Mouse (Mus musculus): ENCODE data around the gene Pank4.

Pank4 gene

DNA sequence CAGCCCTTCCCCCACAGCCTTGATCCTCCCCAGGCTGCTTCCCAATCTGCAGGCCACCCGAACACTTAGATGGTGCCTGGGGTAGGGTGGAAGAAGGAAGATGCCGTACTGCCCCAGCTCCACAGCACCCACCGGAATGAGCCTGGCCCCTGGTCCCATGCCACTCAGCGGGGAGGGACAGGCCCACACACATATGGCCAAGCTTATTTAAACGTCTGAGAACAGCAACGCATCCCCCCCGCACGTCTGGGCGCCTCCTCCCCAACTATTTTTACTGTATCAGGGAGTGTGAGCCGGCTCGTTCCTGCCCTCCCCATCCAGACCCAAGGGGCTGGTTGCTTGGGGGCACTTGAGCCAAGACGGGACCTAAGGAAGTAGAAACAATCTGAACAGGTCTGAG lies 50.9 kb downstream of the Pank4 start:
- DNase-seq = no peak

DNA sequence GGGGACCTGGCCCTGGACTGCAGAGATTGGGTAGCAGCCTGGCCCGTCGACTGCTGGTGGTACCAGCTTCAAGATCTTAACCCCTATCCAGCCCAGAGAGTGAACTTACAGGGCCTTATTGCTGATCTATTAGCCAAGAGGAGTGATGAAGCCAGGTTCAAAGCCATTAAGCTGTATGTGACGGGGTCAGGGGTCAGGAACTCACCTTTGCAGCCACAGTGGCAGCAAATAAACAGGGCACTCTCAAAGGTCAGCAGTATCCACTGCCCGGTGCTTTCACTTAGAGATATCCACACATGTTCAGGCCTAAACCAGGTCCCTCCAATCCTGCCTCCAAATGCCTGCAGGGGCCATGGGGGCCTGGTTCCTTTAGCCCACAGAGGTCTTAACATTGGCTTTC lies 51.6 kb downstream of the Pank4 start:
- no peak for DNase-seq

DNA sequence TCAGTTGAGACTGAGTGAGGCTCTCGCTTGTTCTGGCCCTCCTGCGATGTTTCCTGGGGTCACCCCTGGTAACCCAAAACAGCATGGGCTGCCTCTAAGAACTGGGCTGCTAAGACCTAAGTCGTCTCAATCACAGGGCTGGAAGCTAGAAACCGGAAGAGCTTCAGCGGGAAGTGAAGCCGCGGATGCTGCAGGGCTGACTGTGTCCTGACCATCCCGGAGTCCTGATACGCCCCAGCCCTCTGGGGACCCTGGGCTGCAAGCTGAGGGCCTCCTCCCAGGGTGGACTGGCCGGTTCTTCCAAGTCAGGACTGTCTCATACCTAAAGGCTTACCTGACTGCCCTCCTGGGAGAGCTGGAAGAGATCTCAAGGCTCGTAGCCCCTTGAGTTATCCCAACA lies 52.9 kb downstream of the Pank4 start:
- no peak for DNase-seq

DNA sequence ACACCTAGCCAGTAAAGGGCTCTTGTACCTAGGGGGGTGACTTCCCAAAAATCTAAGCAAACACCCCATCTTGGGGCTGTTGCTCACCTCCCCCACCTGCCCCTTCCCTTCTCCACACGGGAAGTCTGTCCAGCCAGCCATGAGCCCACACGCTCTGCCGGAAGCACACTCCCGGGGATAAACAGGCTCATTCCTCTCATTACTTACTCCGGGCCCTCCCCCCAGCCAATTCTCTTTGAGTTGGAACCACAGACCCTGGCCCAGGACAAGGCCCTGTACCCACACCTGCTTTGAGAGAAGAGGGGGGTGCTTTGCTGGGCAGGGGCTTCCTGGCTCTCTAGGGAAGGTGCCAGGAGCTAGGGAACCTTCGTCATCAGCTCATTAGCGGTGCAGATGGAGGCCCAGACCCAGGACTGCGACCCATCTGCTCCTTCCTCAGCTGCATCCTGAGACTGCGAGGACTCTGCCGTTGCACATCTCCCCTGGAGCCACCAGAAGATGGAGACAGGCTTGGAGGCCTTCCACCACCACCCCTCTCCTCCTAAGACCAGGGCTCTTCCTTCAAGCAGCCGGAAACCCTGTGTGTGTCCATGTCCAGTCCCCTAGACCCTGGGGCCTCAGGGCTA lies 53.4 kb downstream of the Pank4 start:
- no peak for DNase-seq

- DNase-seq = no peak
Observed at GRCm38 (mm10) chr4:155018066-155018465, 54.1 kb downstream of the Pank4 start.

DNA sequence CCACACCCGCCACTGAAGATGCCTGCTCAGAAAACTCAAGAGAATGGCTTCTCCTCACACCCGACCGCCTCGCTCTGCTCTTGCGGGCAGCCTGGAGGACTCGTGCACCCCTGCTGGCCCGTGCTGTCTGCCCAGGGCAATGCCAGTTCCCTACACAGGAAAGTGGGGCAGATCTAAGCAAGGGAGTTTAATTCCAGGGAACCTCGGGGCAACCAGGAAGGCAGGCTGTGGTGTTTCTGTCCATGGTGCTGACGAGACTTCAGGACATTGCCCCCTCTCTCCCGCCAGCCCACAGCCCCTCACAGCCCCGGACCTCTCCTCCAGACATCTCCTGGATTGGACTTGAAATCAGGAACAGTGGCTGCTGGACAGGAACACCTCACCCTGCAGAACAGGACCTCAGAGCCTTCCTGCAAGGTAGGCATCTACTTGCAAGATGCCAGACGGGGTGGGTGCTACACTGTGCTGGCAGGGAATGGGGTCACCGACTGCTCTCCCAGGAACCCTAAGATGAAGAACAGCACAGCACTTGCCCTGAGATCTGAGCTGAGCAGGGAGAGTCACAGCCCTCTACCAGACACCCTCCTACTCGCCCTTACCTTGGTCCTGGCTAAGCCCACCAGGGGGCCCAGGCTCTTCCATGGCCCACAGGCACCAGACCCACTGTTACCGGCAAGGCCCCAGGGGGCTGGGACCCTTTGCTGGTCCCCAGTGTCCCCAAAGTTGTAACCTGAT lies 54.8 kb downstream of the Pank4 start:
- no peak for DNase-seq

DNA sequence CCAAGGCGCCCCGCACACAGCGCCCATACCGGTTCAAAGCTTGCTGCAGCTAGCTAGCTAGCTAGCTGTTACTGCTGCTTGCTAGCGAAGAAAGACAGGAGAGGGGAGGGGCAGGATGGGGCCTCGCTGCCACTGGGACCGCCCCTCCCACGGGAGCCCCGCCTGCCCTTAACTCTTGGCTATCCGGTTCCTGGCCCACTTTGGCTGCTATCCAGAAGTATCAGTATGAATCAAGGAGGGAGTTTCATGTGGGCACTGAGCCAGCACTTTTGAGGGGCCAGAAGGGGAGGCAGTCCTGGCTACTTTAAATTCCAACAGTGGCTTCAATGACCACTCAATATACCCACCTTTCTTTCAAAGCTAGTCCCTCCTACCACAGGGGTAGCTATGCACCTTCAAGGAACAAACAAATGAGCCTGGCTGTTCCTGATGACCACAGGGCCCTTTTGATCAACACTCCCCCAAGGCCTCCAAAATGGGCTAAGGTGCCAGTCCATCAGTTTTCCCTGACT lies 55.5 kb downstream of the Pank4 start:
- DNase-seq = peak; percentile 16

DNA sequence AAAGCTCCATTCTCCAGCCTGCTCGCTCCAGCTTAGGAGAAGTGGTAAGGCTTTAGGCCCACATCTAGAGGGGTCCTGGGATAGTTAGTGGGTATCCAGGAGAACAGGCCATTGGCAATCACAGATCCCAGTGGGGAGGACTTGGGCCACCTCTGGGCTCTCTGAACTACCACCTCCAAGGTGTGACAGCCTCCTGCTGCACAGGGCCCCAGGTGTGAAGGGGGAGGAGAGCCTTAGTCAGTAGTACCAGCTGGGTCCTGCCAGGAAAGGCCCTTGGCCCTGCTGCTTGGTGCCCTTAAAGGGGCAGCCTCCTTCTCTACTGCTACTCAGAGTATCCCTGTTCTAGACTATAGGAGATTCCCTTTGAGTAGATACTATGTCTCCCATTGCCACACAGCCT lies 56.2 kb downstream of the Pank4 start:
- DNase-seq = no peak

DNA sequence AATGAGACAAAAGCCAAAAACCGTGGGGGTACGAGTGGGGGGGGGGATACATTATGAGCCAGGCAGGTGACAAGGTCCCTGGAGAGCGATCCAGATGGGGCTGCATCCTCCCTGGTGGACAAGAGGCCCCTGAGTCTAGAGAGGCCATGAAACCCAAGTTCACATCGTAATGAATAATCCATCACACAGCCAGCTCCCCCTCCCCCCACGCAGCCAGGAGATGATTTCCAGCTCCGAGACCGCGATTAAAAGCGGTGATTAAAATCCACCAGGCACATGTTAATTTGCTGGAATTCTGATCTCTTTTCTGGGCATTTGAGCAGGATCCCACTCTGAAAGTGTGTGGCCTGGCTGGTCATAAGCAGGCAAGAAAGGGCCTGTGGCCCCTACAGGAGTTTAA lies 56.9 kb downstream of the Pank4 start:
- no peak for DNase-seq

- no peak for DNase-seq
Observed at GRCm38 (mm10) chr4:155022228-155022855, 58.4 kb downstream of the Pank4 start.

- DNase-seq = no peak
Observed at GRCm38 (mm10) chr4:155024170-155025010, 60.5 kb downstream of the Pank4 start.
